Mouse (Mus musculus): Measurements from ENCODE around the gene Mrpl50.
"Not testable (repeated sequence)": the region's sequence is repeated elsewhere in the genome, so short reads cannot be mapped to it uniquely, and the experiment has no call there.

The Mrpl50 gene

DNA sequence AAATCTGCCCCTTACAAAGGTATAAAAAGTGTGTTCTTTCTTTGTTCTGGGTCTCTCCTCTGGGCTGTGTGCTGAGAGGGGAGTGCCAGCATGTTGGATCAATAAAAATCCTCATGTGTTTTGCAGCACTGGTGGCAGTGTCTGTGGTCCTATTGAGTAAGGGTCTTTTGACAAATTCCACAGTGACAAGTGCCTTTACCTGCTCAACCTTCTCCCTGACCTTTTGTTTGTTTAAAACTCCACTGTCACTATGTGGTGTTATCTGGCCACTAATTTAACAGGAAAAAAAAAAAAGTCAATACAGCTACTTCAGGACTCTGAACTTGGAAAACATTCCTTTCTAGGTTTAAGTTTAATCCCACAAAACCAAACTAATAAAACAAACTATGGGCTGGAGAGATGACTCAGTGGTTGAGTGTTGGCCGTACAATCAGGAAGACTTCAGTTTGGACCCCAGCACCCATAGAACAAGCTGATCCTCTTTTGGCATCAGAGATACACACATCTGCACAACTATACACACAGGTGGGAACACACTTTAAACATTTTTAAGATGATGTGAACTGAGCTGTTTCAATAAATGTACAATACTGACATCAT is 10.6 kb downstream of the Mrpl50 start:
- ATAC-seq (ENCODE audit: insufficient number of reproducible peaks, low FRiP score, low TSS enrichment) = not testable (repeated sequence)

DNA sequence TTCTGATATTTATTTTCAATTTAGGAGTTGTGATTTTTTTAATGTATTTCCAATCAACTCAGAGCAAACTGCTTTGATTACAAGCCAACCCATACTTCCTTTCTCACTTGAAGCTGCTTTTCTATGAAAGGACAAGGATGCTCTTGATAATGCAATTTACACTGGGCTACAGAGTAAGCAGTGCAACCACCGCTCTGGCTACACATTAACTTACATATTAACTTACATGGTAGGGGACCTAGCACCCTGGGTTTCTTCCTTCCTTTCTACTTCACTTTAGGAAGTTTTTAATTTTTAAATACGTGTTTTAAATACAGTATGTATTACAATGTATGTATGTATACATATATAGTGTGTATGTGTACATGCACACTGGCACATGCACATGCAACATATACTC is 11.7 kb downstream of the Mrpl50 start:
- no peak for ATAC-seq (ENCODE audit: insufficient number of reproducible peaks, low FRiP score, low TSS enrichment)

DNA sequence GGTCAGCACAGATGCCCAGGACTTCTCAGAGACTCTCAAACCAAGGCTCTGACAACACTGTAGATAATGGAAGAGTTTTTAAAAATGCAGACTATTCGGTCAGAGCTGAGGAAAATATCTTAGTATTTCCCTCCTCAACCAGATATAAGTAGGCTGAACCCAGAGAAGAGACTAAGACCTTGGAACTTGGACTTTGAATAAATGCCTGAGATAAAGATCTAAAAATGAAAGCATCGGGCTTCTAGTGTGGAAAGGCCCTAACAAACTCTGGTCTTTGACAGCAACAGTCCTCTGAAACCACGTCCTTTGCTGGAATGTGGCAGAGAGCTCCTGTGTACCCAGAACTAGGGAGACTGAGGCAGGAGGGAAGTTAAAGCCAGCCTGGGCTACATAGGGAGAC is 14.5 kb downstream of the Mrpl50 start, which contains the start of gene Baat:
Gene Baat (minus strand): TSS at position 172 of the 400 bp plus-strand sequence.
- no peak for ATAC-seq (ENCODE audit: insufficient number of reproducible peaks, low FRiP score, low TSS enrichment)

DNA sequence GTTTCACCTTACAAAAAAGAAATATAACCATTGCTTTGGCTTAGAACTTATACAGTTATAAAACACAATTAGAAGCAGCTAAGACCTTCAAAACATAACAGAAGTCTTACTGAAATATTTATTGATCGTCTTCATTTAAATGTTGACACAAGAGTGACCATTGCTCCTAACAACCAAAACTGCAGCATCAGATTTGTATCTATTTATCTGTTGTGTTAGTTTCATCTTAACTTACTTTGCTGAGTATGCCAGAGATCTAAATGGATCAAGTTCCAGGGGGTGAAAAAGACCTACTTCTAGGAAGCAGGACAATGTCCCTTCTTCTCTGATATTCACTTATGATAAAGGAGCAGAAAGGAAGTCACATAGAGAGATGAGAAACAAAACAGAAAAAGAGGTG is 17.3 kb downstream of the Mrpl50 start:
- ATAC-seq (ENCODE audit: insufficient number of reproducible peaks, low FRiP score, low TSS enrichment) = no peak

DNA sequence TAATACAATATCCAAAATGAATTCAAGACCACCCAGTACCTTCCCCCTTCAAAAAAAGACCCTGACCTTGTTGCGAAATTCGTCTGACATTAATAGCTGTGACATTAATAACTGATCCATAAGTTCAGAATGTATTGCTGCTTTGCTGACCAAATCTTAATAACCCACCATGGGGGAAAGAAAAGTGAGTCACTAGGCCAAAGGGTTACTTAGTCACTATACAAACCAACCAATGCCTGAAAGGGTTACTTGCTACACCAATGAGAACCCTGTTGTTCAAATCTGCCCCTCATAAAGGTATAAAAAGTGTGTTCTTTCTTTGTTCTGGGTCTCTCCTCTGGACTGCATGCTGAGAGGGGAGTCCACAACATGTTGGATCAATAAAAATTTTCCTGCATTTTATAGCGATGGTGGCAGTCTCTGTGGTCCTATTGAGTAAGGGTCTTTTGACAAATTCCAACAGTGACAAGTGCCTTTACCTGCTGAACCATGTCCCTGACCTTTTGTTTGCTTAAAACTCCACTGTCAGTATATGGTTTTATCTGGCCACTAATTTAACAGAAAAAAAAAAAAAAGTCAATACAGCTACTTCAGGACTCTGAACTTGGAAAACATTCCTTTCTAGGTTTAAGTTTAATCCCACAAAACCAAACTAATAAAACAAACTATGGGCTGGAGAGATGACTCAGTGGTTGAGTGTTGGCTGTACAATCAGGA is 34.8 kb downstream of the Mrpl50 start:
- not testable (repeated sequence) for ATAC-seq (ENCODE audit: insufficient number of reproducible peaks, low FRiP score, low TSS enrichment)

DNA sequence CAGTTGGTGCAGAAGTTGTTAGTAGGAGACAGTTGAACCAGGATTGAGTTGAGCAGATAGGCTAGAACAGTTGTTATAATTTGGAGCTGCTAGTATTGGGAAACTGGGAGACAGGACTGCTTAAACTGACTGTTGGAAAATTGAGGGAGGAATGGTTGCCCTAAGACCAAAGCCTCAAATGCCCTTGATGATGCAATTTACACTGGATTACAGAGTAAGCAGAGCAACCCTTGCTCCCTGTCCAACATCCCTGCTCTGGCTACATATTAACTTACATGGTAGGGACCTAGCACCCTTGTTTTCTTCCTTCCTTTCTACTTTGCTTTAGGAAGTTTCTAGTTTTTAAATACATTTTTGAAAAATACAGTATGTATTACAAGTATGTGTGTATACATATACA is 35.5 kb downstream of the Mrpl50 start:
- ATAC-seq (ENCODE audit: insufficient number of reproducible peaks, low FRiP score, low TSS enrichment) = no peak

DNA sequence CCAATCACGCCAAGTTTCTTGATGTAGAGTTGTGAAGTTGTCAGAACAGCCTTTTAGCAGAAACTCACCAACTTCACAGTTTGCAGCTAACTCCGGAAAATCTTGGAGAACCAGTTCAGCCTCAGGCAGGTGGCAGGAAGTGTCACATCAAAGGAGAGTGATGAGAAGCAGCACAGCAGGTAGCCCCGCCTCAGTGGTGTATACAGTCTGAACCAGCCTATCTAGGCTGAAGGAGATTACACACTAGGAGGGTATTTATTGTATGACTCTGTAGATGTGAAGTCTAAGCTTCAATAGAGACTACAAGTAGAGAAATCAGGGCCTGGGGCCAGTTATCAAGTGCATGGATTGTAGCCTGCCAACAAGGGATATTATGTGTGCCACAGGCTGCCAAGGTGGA is 40.0 kb downstream of the Mrpl50 start:
- ATAC-seq (ENCODE audit: insufficient number of reproducible peaks, low FRiP score, low TSS enrichment) = no peak

DNA sequence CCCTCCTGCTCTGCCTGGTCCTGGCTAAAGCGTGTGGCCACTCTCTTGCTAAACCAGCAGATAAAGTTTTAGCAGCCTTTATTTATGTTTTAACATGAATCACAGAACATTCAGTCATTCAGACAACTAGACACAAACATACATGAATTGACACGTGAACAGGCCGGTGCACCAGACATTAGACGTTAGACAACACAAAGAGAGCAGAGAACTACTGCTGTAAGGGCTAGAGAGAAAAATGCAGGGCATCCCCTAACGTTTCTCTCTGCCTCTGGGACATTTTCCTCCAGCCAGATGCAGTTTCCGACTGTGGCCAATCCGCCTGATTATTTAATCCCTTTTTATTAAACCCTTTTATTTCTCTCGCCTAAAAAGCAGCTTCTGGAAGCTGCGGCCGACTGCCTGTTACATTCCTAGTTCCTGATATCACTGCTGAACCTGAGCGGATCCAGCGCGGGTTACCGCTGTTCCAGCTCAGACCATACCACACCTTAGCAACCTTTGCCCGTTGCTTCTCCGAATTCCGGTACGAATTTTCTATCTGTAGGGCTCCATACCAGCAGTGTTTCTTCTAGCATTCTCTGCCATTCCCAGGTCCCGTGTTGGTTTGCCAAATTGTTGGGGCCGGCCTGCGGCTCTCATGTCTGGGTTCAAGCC is 40.7 kb downstream of the Mrpl50 start:
- ATAC-seq (ENCODE audit: insufficient number of reproducible peaks, low FRiP score, low TSS enrichment) = no peak

DNA sequence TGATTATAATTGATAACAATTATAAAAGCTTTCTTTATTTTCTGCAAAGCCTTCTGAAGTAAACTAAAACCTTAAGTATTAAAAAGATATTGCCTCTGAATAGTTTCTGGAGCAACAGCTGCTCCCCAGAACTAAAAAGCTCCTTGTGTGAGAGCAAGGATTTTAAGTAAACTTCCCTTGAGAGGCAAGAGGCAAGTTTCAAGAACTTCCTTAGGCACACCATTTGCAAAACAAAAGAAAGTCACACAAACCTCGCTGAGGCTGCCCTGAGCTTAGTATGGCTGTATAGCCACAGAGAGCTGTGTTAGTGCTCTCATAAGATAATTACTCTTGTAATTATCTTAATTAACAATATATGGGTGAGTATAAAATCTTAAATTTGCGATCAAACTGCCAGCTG is 41.9 kb downstream of the Mrpl50 start:
- ATAC-seq (ENCODE audit: insufficient number of reproducible peaks, low FRiP score, low TSS enrichment) = not testable (repeated sequence)

DNA sequence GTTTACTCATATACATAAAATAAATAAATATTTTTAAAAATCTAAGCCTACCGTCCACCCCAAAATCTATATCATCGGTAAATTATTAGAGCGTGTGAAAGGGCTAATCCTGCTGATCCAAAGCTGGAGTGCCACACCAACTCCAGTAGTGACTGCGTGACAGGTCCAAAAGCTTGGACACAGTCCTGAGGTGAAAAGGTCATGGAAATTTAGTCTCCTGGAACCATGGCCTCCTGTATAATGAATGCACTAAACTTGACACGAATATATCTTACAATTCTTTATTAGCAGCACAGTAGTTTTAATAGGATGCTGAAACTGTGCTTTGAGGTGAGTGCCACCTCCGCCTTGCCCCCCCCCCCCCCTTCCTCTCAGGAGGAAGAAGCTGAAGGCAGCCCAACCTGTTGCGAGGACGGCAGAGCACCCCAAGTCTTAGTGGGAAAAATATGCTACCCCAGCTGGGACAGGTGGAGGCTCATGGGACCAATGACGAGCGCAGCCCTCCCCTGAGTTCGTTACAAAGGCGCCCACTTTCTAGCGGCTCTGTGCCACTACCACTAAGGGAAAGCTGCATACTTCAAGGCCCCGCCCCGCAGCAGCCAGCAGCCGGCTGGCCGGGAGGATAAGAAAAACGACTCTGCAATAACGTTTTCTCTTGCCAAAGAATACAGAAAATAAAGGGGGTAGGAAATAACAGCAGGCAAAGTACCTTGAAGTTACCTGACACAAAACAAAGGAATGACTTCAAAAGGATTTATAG is 42.6 kb downstream of the Mrpl50 start:
- ATAC-seq (ENCODE audit: insufficient number of reproducible peaks, low FRiP score, low TSS enrichment) = no peak

DNA sequence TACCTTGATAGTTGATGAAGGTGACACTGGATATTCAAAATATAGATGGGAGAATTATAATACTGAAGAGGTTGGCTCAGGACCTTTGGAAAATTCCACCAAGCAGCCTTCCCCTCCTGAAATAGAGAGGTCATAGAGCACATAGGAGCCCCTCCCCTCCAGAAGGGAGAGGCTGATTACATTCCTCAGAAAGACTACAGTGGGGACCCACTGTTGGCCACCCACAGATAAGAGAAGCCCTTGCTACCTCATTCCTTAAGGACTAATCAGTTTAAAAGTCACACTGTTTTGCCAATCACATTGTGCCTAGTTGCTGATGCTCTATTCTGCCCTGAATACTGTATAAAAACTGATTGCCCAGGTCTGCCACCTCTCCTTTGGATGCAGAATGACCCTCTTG is 46.3 kb downstream of the Mrpl50 start:
- no peak for ATAC-seq (ENCODE audit: insufficient number of reproducible peaks, low FRiP score, low TSS enrichment)

DNA sequence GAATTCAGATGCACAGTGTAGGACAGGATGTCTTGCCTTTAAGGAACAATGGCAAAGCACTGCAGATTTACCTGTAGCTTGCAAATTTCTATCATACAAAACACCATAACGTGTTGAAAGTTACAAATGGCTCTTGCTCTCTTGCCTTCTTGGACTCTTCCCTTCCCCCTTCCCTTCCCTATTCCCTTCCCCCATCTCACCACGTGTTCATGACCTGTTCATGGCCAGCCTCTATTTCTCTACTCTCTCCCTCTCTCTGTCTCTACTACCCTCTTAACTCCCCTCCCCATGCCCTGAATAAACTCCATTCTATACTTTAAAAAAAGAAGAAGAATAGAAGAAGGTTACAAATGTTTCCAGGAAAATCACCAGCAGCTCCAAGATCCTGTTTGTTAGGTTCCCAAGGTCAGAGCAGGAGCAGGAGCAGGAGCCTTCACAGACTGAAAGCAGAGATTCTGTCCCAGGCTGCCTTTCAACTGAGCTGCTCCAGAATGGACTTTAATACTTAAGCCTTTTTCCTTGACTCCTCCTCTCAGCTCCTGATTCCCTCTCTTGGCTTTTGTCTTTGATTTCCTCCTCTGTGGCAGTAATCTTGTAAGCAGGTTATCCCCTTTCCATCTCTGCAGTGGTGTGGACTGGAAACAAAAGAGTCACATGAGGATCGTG is 47.3 kb downstream of the Mrpl50 start, which contains the start of gene Acnat1:
Gene Acnat1 (minus strand): TSS at position 478 of the 666 bp plus-strand sequence.
- no peak for ATAC-seq (ENCODE audit: insufficient number of reproducible peaks, low FRiP score, low TSS enrichment)

DNA sequence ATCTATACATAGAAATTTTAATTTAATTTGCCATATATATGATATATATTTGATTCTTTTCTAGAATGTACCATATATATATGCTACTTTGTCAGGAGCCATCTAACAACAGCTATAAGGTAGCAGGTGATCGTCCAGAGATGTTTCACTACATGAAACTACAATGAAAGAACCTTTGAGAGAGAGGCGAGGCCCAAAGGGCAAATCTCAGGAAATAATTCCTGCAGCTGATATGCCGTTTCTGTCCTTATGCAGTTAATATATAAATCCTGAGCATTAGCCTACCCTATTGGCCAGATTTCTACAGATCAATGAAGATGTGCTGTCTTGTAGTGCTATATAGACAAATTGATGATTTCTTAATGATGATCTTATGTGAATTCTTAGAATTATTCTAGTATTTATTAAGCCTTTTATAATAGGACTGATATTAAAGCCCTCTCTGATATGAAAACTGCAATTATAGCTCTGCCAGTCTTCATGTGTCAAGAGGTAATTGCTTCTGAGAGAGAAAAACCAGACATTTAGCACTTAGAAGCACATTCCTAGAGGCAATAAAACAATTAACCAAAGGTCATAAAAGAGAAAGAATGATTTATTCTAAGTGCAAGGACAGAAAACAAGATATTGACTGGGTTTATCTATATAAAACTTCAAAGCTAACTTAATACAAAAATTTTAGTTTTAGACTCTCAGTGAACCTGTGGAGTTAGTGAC is 51.3 kb downstream of the Mrpl50 start:
- ATAC-seq (ENCODE audit: insufficient number of reproducible peaks, low FRiP score, low TSS enrichment) = no peak

DNA sequence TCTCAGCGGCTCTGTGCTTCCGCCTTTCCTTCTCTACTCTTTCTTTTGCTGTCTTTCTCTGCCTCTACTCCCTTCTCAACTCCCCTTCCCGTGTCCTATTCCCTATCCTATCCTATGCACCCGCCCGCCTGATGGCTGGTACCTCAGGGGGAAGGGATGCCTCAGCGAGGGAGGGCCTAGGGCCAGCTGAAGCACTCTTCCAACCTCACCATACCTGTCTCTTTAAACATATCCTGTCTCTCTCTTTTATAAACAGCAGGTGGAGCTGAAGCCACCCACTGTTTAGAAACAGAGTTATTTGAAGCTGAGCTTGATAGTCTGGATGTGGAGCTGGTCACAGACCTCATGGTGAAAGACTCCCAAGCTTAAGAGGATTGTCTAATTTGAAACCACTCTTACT is 53.5 kb downstream of the Mrpl50 start:
- no peak for ATAC-seq (ENCODE audit: insufficient number of reproducible peaks, low FRiP score, low TSS enrichment)

Measured in cerebellum, adult (tissue).